15 mouse cellular contexts compared by ENCODE assay signal in genomic region chr15:97973248-97974005, GRCm38 (mm10). TPM values are rescaled to one million over a fixed set of nuclear protein-coding genes. Genes with fewer than 3 reads are reported as not detected.
DNase-seq lines count a peak whose midpoint lies in the region; ATAC-seq and TF ChIP-seq lines count a peak whose summit lies in the region.
"Had no signal": no experiment of that assay in that cellular context is flagged by ENCODE, and none has a peak within 500 bp of the region (broad histone marks: within the 10 kb centered on the region; RNA-seq: fewer than 3 reads in every experiment).

No protein-coding gene starts in this region.

- DNase-seq in heart, adult 11 months, result peak; percentile 63
- DNase-seq in heart, postnatal 36 days, result no peak
- no peak for DNase-seq in limb, embryonic 10.5 days (ENCODE audit: low spot score)
- no peak for DNase-seq in layer of hippocampus, adult 18-20 months (ENCODE audit: low spot score in 2 of 2)
- DNase-seq: cerebellum, postnatal 10 days; kidney, postnatal 36 days; liver; lung, embryonic 14.5 days; right cerebral cortex, adult 18-20 months; thymus, adult 18-20 months had no signal

- peaks cover 35% of the 10 kb centered on the region for H3K36me3 ChIP-seq in limb, embryonic 13.5 days
- H3K36me3 ChIP-seq in limb, embryonic 10.5 days, result peaks cover 39% of the 10 kb centered on the region
- no peaks in the 10 kb centered on the region for H3K36me3 ChIP-seq in intestine, postnatal 0 days (ENCODE audit: control insufficient read depth, insufficient read depth)
- 0 out of 2 replicates have a peak, but pooled peaks cover 6% of the 10 kb centered on the region for H3K36me3 ChIP-seq in neural tube, embryonic 14.5 days (ENCODE audit: control insufficient read depth, insufficient read depth, low read length)

- no peak overlapping the region for H3K4me3 ChIP-seq in limb, embryonic 13.5 days
- H3K4me3 ChIP-seq in limb, embryonic 10.5 days, result no peak overlapping the region
- no peak overlapping the region for H3K4me3 ChIP-seq in intestine, postnatal 0 days (ENCODE audit: low read depth, low read length)
- no peak overlapping the region for H3K4me3 ChIP-seq in neural tube, embryonic 14.5 days (ENCODE audit: low read depth, low read length)
- H3K4me3 ChIP-seq: embryonic facial prominence, embryonic 15.5 days had no signal

- TF ChIP-seq CTCF in intestine, postnatal 0 days (IDR thresholded peaks at IDR 0.05; ENCODE audit: low read depth), result no peak

- intact Hi-C loops in heart, postnatal 36 days (cut with DNase I), result no loop called here

- peaks cover 10% of the 10 kb centered on the region for H3K4me1 ChIP-seq in limb, embryonic 13.5 days
- H3K4me1 ChIP-seq in limb, embryonic 10.5 days, result peaks cover 16% of the 10 kb centered on the region
- H3K4me1 ChIP-seq in intestine, postnatal 0 days (replicated peaks; ENCODE audit: control insufficient read depth, insufficient read depth, low read length), result no peaks in the 10 kb centered on the region
- no peaks in the 10 kb centered on the region for H3K4me1 ChIP-seq in neural tube, embryonic 14.5 days (ENCODE audit: control insufficient read depth, insufficient read depth, low read length)
- H3K4me1 ChIP-seq: embryonic facial prominence, embryonic 15.5 days had no signal

- no peaks in the 10 kb centered on the region for H3K9me3 ChIP-seq in limb, embryonic 13.5 days
- H3K9me3 ChIP-seq in limb, embryonic 10.5 days (replicated peaks), result no peaks in the 10 kb centered on the region
- no peaks in the 10 kb centered on the region for H3K9me3 ChIP-seq in intestine, postnatal 0 days (ENCODE audit: control insufficient read depth)
- H3K9me3 ChIP-seq in neural tube, embryonic 14.5 days (ENCODE audit: control insufficient read depth, low read length), result no peaks in the 10 kb centered on the region
- H3K9me3 ChIP-seq: embryonic facial prominence, embryonic 15.5 days had no signal

- H3K9ac ChIP-seq in limb, embryonic 13.5 days, result no peak overlapping the region
- no peak overlapping the region for H3K9ac ChIP-seq in intestine, postnatal 0 days (ENCODE audit: low read depth, low read length)
- 0 out of 2 replicates have a peak overlapping the region, but pooled peaks have one; percentile 21 for H3K9ac ChIP-seq in neural tube, embryonic 14.5 days (replicated peaks; ENCODE audit: low read depth, low read length)
- H3K9ac ChIP-seq: embryonic facial prominence, embryonic 15.5 days; lung, embryonic 14.5 days had no signal

- no peak overlapping the region for H3K4me2 ChIP-seq in limb, embryonic 13.5 days (replicated peaks)
- H3K4me2 ChIP-seq in intestine, postnatal 0 days (replicated peaks; ENCODE audit: low read depth), result no peak overlapping the region
- no peak overlapping the region for H3K4me2 ChIP-seq in neural tube, embryonic 14.5 days (ENCODE audit: low read depth, low read length)
- H3K4me2 ChIP-seq: embryonic facial prominence, embryonic 15.5 days; lung, embryonic 14.5 days had no signal

- peak overlapping the region; percentile 39; the same call in 1 of the 2 replicates for H3K27ac ChIP-seq in limb, embryonic 13.5 days
- no peak overlapping the region for H3K27ac ChIP-seq in limb, embryonic 10.5 days
- no peak overlapping the region for H3K27ac ChIP-seq in intestine, postnatal 0 days (ENCODE audit: low read depth, low read length)
- no peak overlapping the region for H3K27ac ChIP-seq in neural tube, embryonic 14.5 days (ENCODE audit: low read depth, low read length)
- H3K27ac ChIP-seq: embryonic facial prominence, embryonic 15.5 days had no signal

- no peaks in the 10 kb centered on the region for H3K27me3 ChIP-seq in limb, embryonic 13.5 days
- H3K27me3 ChIP-seq in limb, embryonic 10.5 days (ENCODE audit: low read depth, poor library complexity, severe bottlenecking), result no peaks in the 10 kb centered on the region
- no peaks in the 10 kb centered on the region for H3K27me3 ChIP-seq in intestine, postnatal 0 days (replicated peaks; ENCODE audit: control insufficient read depth, insufficient read depth, low read length)
- H3K27me3 ChIP-seq in neural tube, embryonic 14.5 days (ENCODE audit: control insufficient read depth, insufficient read depth, low read length), result no peaks in the 10 kb centered on the region
- H3K27me3 ChIP-seq: embryonic facial prominence, embryonic 15.5 days had no signal

- ATAC-seq in limb, embryonic 13.5 days (ENCODE audit: low FRiP score, low read depth), result no peak
- peak; percentile 66 for ATAC-seq in intestine, postnatal 0 days
- no peak for ATAC-seq in neural tube, embryonic 14.5 days (ENCODE audit: low read depth)

- WGBS in limb, embryonic 13.5 days, result 27% methylated on average over 11 of the region's 11 CpGs
- 35% methylated on average over 11 of the region's 11 CpGs for WGBS in limb, embryonic 10.5 days
- 39% methylated on average over 11 of the region's 11 CpGs for WGBS in intestine, postnatal 0 days
- WGBS in neural tube, embryonic 14.5 days, result 50% methylated on average over 11 of the region's 11 CpGs

RNA-seq across cellular contexts. Expression of gene Tmem106c, which starts 9.4 kb away (rescaled TPM):
- 10 to 100 TPM; 10.6 to 12.0 TPM for total RNA-seq in heart, postnatal 36 days (2021)
- polyA plus RNA-seq in limb, embryonic 13.5 days (2015; fragmentation: Nextera tagmentation; extraction: Ambion mirVana), result 35.9 and 37.9 TPM in 2 replicates
- 29.8 and 34.9 TPM in 2 replicates for polyA plus RNA-seq in limb, embryonic 10.5 days (2016; fragmentation: Nextera tagmentation; extraction: Ambion mirVana)
- polyA plus RNA-seq in intestine, postnatal 0 days (2015; fragmentation: Nextera tagmentation; extraction: Ambion mirVana), result 33.3 and 36.7 TPM in 2 replicates
- polyA plus RNA-seq in neural tube, embryonic 14.5 days (2014; fragmentation: Nextera tagmentation; extraction: Ambion mirVana), result 51.0 and 53.6 TPM in 2 replicates
- 10 to 100 TPM; 33.0 to 36.5 TPM for total RNA-seq in layer of hippocampus, adult 18-20 months (2021)

RNA-seq across cellular contexts. Expression of gene Col2a1, which starts 31.1 kb away (rescaled TPM):
- under 1 TPM; 0.08 to 0.46 TPM for total RNA-seq in heart, postnatal 36 days (2021)
- polyA plus RNA-seq in limb, embryonic 13.5 days (2015; fragmentation: Nextera tagmentation; extraction: Ambion mirVana), result 706 and 829 TPM in 2 replicates
- polyA plus RNA-seq in limb, embryonic 10.5 days (2016; fragmentation: Nextera tagmentation; extraction: Ambion mirVana), result 72.8 and 186 TPM in 2 replicates
- polyA plus RNA-seq in intestine, postnatal 0 days (2015; fragmentation: Nextera tagmentation; extraction: Ambion mirVana), result 0.09 TPM in 1 of 2 replicates, not detected in the other
- polyA plus RNA-seq in neural tube, embryonic 14.5 days (2014; fragmentation: Nextera tagmentation; extraction: Ambion mirVana), result 11.3 and 26.0 TPM in 2 replicates
- 1 to 10 TPM; 1.3 to 1.6 TPM for total RNA-seq in layer of hippocampus, adult 18-20 months (2021)
- total RNA-seq: adrenal gland, adult 18-20 months had no signal
